Mouse (Mus musculus): ENCODE measurements around the gene Nfkbie. TPM values are rescaled to one million over a fixed set of nuclear protein-coding genes. Genes with fewer than 3 reads are reported as not detected.

Nfkbie gene
- total and polyA plus RNA-seq, 2 experiments from 2014 or later: 1.2 to 1.7 TPM

- ATAC-seq (ENCODE audit: insufficient read depth, low read depth) (peak; percentile 83), DNase-seq (ENCODE audit: low spot score) (no peak)
- Histone ChIP-seq H3K27ac (ENCODE audit: low read depth) (peak overlapping the region; percentile 83), H3K4me2 (ENCODE audit: low read depth, low read length) (peak overlapping the region; percentile 44), H3K9me3 (replicated peaks; ENCODE audit: control insufficient read depth, low read length) (no peaks in the 10 kb centered on the region), H3K9ac (replicated peaks; ENCODE audit: low read depth, low read length) (no peak overlapping the region), H3K4me1 (ENCODE audit: control insufficient read depth, insufficient read depth) (peaks cover 10% of the 10 kb centered on the region), H3K4me3 (ENCODE audit: low read depth, low read length) (no peak overlapping the region), H3K27me3 (ENCODE audit: control insufficient read depth, insufficient read depth, low read length) (no peaks in the 10 kb centered on the region), H3K36me3 (replicated peaks; ENCODE audit: control insufficient read depth, insufficient read depth, low read length) (no peaks in the 10 kb centered on the region)
- no peak for TF ChIP-seq CTCF (IDR thresholded peaks at IDR 0.05; ENCODE audit: low read depth)
- no peak for TF ChIP-seq EP300 (IDR thresholded peaks at IDR 0.05; ENCODE audit: low read depth)
- 15% methylated on average over 5 of the region's 5 CpGs for WGBS
These were observed 54.8 kb downstream of the Nfkbie start for GRCm38 (mm10) chr17:45610144-45610866.

DNA sequence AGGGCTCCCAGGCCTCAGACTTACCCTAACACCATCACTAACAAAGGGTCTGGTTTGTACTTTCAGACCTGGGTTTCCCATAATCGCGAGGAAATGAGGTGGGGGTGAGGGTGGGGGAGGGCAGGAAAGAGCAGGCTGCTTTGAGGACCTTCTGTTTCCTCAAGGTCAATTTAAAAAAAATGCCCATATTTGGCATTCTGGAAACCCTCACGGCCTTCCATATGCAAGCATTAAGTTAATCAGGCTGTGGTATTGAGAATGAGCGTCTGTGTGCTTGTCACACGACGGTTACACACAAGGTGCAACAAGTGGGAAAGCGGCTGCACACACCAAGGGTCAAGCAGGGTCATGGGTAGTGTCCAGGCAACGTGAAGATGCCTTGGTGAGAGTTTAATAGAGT lies 56.5 kb downstream of the Nfkbie start:
- no peak for ATAC-seq (ENCODE audit: insufficient read depth, low read depth)
- 70% methylated on average over 8 of the region's 8 CpGs for WGBS
- no peaks in the 10 kb centered on the region for H3K27me3 ChIP-seq (ENCODE audit: control insufficient read depth, insufficient read depth, low read length)
- no peak for DNase-seq (ENCODE audit: low spot score)
- H3K4me3 ChIP-seq (ENCODE audit: low read depth, low read length): no peak overlapping the region
- no peaks in the 10 kb centered on the region for H3K9me3 ChIP-seq (replicated peaks; ENCODE audit: control insufficient read depth, low read length)
- no peak overlapping the region for H3K27ac ChIP-seq (ENCODE audit: low read depth)
- H3K4me2 ChIP-seq (ENCODE audit: low read depth, low read length): no peak overlapping the region
- TF ChIP-seq EP300 (IDR thresholded peaks at IDR 0.05; ENCODE audit: low read depth) (no peak), CTCF (IDR thresholded peaks at IDR 0.05; ENCODE audit: low read depth) (no peak)
- no peak overlapping the region for H3K9ac ChIP-seq (replicated peaks; ENCODE audit: low read depth, low read length)
- H3K36me3 ChIP-seq (replicated peaks; ENCODE audit: control insufficient read depth, insufficient read depth, low read length): no peaks in the 10 kb centered on the region
- peaks cover 10% of the 10 kb centered on the region for H3K4me1 ChIP-seq (ENCODE audit: control insufficient read depth, insufficient read depth)

Other genes with a start within 250 kb of the Nfkbie start
- 16.5 and 19.6 TPM in 2 replicates for gene Cdc5l, start 122.0 kb upstream of the Nfkbie start, total RNA-seq (2014; rRNA removed; ENCODE audit: low replicate concordance)
- gene Cdc5l, start 122.0 kb upstream of the Nfkbie start, polyA plus RNA-seq (2015; fragmentation: Nextera tagmentation; extraction: Ambion mirVana): 31.5 and 35.8 TPM in 2 replicates
- not detected in 2 replicates for gene Spats1, start 80.3 kb upstream of the Nfkbie start, total RNA-seq (2014; rRNA removed; ENCODE audit: low replicate concordance)
- 1.0 TPM in 2 replicates for gene Spats1, start 80.3 kb upstream of the Nfkbie start, polyA plus RNA-seq (2015; fragmentation: Nextera tagmentation; extraction: Ambion mirVana)
- 25.6 and 33.7 TPM in 2 replicates for gene Aars2, start 48.9 kb upstream of the Nfkbie start, total RNA-seq (2014; rRNA removed; ENCODE audit: low replicate concordance)
- gene Aars2, start 48.9 kb upstream of the Nfkbie start, polyA plus RNA-seq (2015; fragmentation: Nextera tagmentation; extraction: Ambion mirVana): 13.9 and 15.0 TPM in 2 replicates
- gene Tcte1, start 32.3 kb upstream of the Nfkbie start, total RNA-seq (2014; rRNA removed; ENCODE audit: low replicate concordance): not detected in 2 replicates
- 0.11 TPM in 1 of 2 replicates, not detected in the other for gene Tcte1, start 32.3 kb upstream of the Nfkbie start, polyA plus RNA-seq (2015; fragmentation: Nextera tagmentation; extraction: Ambion mirVana)
- 0.73 and 0.95 TPM in 2 replicates for gene Tmem151b, start 6.0 kb upstream of the Nfkbie start, total RNA-seq (2014; rRNA removed; ENCODE audit: low replicate concordance)
- gene Tmem151b, start 6.0 kb upstream of the Nfkbie start, polyA plus RNA-seq (2015; fragmentation: Nextera tagmentation; extraction: Ambion mirVana): 0.04 and 0.16 TPM in 2 replicates
- 87.8 and 137 TPM in 2 replicates for gene Slc35b2, start 8.2 kb downstream of the Nfkbie start, total RNA-seq (2014; rRNA removed; ENCODE audit: low replicate concordance)
- gene Slc35b2, start 8.2 kb downstream of the Nfkbie start, polyA plus RNA-seq (2015; fragmentation: Nextera tagmentation; extraction: Ambion mirVana): 64.8 and 68.3 TPM in 2 replicates
- 716 and 846 TPM in 2 replicates for gene Hsp90ab1, start 17.6 kb downstream of the Nfkbie start, total RNA-seq (2014; rRNA removed; ENCODE audit: low replicate concordance)
- 756 and 767 TPM in 2 replicates for gene Hsp90ab1, start 17.6 kb downstream of the Nfkbie start, polyA plus RNA-seq (2015; fragmentation: Nextera tagmentation; extraction: Ambion mirVana)
- 236 and 368 TPM in 2 replicates for gene Slc29a1, start 43.9 kb downstream of the Nfkbie start, total RNA-seq (2014; rRNA removed; ENCODE audit: low replicate concordance)
- gene Slc29a1, start 43.9 kb downstream of the Nfkbie start, polyA plus RNA-seq (2015; fragmentation: Nextera tagmentation; extraction: Ambion mirVana): 105 and 107 TPM in 2 replicates
- gene Mymx, start 46.4 kb downstream of the Nfkbie start, total RNA-seq (2014; rRNA removed; ENCODE audit: low replicate concordance): not detected in 2 replicates
- not detected in 2 replicates for gene Mymx, start 46.4 kb downstream of the Nfkbie start, polyA plus RNA-seq (2015; fragmentation: Nextera tagmentation; extraction: Ambion mirVana)
- 0.43 and 0.76 TPM in 2 replicates for gene Capn11, start 103.6 kb downstream of the Nfkbie start, total RNA-seq (2014; rRNA removed; ENCODE audit: low replicate concordance)
- not detected in 2 replicates for gene Capn11, start 103.6 kb downstream of the Nfkbie start, polyA plus RNA-seq (2015; fragmentation: Nextera tagmentation; extraction: Ambion mirVana)
- gene Mrpl14, start 130.6 kb downstream of the Nfkbie start, total RNA-seq (2014; rRNA removed; ENCODE audit: low replicate concordance): 34.7 and 98.0 TPM in 2 replicates
- gene Mrpl14, start 130.6 kb downstream of the Nfkbie start, polyA plus RNA-seq (2015; fragmentation: Nextera tagmentation; extraction: Ambion mirVana): 152 and 162 TPM in 2 replicates
- gene Tmem63b, start 131.2 kb downstream of the Nfkbie start, total RNA-seq (2014; rRNA removed; ENCODE audit: low replicate concordance): 79.1 and 81.5 TPM in 2 replicates
- gene Tmem63b, start 131.2 kb downstream of the Nfkbie start, polyA plus RNA-seq (2015; fragmentation: Nextera tagmentation; extraction: Ambion mirVana): 45.9 and 53.2 TPM in 2 replicates
- gene 1600014C23Rik, start 178.1 kb downstream of the Nfkbie start, total RNA-seq (2014; rRNA removed; ENCODE audit: low replicate concordance): not detected in 2 replicates
- gene 1600014C23Rik, start 178.1 kb downstream of the Nfkbie start, polyA plus RNA-seq (2015; fragmentation: Nextera tagmentation; extraction: Ambion mirVana): 0.25 TPM in 1 of 2 replicates, not detected in the other